ENCODE assay signal across 28 mouse cellular contexts in the genomic region with DNA sequence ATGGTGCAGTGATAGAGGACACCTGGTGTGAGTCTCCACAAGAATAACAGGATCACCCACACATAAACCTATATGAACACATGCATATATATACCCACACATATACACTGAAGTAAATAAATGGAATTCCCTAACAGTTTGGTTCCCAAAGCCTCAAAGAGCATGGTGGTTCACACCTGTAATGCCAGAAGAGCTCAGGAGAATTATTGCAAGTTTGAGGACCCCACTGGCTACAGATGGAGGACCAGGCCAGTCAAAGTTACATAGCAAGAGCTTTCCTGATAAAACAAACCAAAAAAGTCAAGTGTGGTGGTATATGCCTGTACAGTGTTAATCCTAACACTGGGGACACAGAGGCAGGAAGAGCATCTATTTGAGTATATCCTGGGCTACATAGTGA.
"Had no signal": no experiment of that assay in that cellular context is flagged by ENCODE, and none has a peak within 500 bp of the region (broad histone marks: within the 10 kb centered on the region; RNA-seq: fewer than 3 reads in every experiment).

No protein-coding gene starts in this region.

- ATAC-seq: forebrain, embryonic 13.5 days; forebrain, embryonic 14.5 days; forebrain, embryonic 15.5 days; forebrain, embryonic 16.5 days; forebrain, postnatal 0 days had no signal

- H3K4me1 ChIP-seq: embryonic facial prominence, embryonic 10.5 days; embryonic facial prominence, embryonic 12.5 days; embryonic facial prominence, embryonic 13.5 days; embryonic facial prominence, embryonic 15.5 days; forebrain, embryonic 10.5 days; forebrain, embryonic 12.5 days; forebrain, embryonic 13.5 days; forebrain, embryonic 15.5 days had no signal

- H3K4me2 ChIP-seq: embryonic facial prominence, embryonic 12.5 days; embryonic facial prominence, embryonic 13.5 days; embryonic facial prominence, embryonic 15.5 days; forebrain, embryonic 12.5 days; forebrain, embryonic 13.5 days; forebrain, embryonic 15.5 days had no signal

- H3K9me3 ChIP-seq: embryonic facial prominence, embryonic 10.5 days; embryonic facial prominence, embryonic 12.5 days; embryonic facial prominence, embryonic 13.5 days; embryonic facial prominence, embryonic 15.5 days; forebrain, embryonic 10.5 days; forebrain, embryonic 12.5 days; forebrain, embryonic 13.5 days; forebrain, embryonic 15.5 days had no signal

- H3K27me3 ChIP-seq: embryonic facial prominence, embryonic 12.5 days; embryonic facial prominence, embryonic 13.5 days; embryonic facial prominence, embryonic 15.5 days; forebrain, embryonic 12.5 days; forebrain, embryonic 13.5 days; forebrain, embryonic 15.5 days had no signal

- H3K9ac ChIP-seq: embryonic facial prominence, embryonic 12.5 days; embryonic facial prominence, embryonic 13.5 days; embryonic facial prominence, embryonic 15.5 days; forebrain, embryonic 12.5 days; forebrain, embryonic 13.5 days; forebrain, embryonic 15.5 days; forebrain, postnatal 0 days had no signal

- DNase-seq: cerebellum, adult 2 months; cerebellum, adult 8-10 months; cerebellum, adult 9-10 months; cerebellum, adult 9-11 months; cerebellum, postnatal 10 days; cerebellum, postnatal 14 days; cerebellum, postnatal 25 days; cerebellum, postnatal 36 days; embryo, embryonic 11 days; forebrain, postnatal 0 days; gastrocnemius, adult 2 months; gastrocnemius, postnatal 10 days; gastrocnemius, postnatal 14 days; gastrocnemius, postnatal 25 days; gastrocnemius, postnatal 36 days; heart, adult 18-20 months had no signal

- H3K27ac ChIP-seq: embryonic facial prominence, embryonic 10.5 days; embryonic facial prominence, embryonic 12.5 days; embryonic facial prominence, embryonic 13.5 days; embryonic facial prominence, embryonic 15.5 days; forebrain, embryonic 10.5 days; forebrain, embryonic 12.5 days; forebrain, embryonic 13.5 days; forebrain, embryonic 15.5 days; gastrocnemius, adult 2 months; heart, adult 2 months had no signal

- H3K4me3 ChIP-seq: embryonic facial prominence, embryonic 10.5 days; embryonic facial prominence, embryonic 12.5 days; embryonic facial prominence, embryonic 13.5 days; embryonic facial prominence, embryonic 15.5 days; erythroblast, embryonic 14.5 days; forebrain, embryonic 10.5 days; forebrain, embryonic 12.5 days; forebrain, embryonic 13.5 days; forebrain, embryonic 15.5 days; gastrocnemius, adult 2 months; heart, adult 2 months had no signal
